Mouse (Mus musculus): ENCODE data around the gene Magoh.

GRCm38 (mm10) chr4:107931453-107931852, 51.9 kb downstream of the Magoh start:
- no peak for TF ChIP-seq CTCF (IDR thresholded peaks at IDR 0.05)
- no peak for TF ChIP-seq POLR2A (IDR thresholded peaks at IDR 0.05; ENCODE audit: insufficient read depth, low read depth, low read length)
- TF ChIP-seq EP300 (IDR thresholded peaks at IDR 0.05; ENCODE audit: insufficient read depth, low read depth, low read length): no peak
